Mouse (Mus musculus) effector memory CD4-positive, alpha-beta T cell, adult 7 months (primary cell): ENCODE data around the gene Evx2. TPM values are rescaled to one million over a fixed set of nuclear protein-coding genes. Genes with fewer than 3 reads are reported as not detected.

Experiments
- polyA plus RNA-seq: library from polyadenylated mRNA; unstranded; fragments of 100-300 nt; shearing (Covaris generic); gene quantifications from one replicate; pipeline ENCODE4 v1.2.1, GENCODE M21; 2017

Gene Evx2
- polyA plus RNA-seq = not detected

GRCm38 (mm10) chr2:74659507-74660005 is at the start of gene Evx2:
Gene Evx2, minus strand, starts transcription at chr2:74659557.

GRCm38 (mm10) chr2:74704393-74704998 is 45.1 kb upstream of the Evx2 start, which contains the start of gene Hoxd8:
Gene Hoxd8, plus strand, starts transcription at chr2:74704615.

GRCm38 (mm10) chr2:74697567-74698121 is 38.3 kb upstream of the Evx2 start, which contains the start of gene Hoxd9:
Gene Hoxd9, plus strand, starts transcription at chr2:74697727.

GRCm38 (mm10) chr2:74691022-74691951 is 31.9 kb upstream of the Evx2 start, which contains the start of gene Hoxd10:
Gene Hoxd10, plus strand, starts transcription at chr2:74691924.

GRCm38 (mm10) chr2:74678891-74679595 is 19.7 kb upstream of the Evx2 start, which contains the start of gene Hoxd11:
Gene Hoxd11, plus strand, starts transcription at chr2:74679557.

GRCm38 (mm10) chr2:74674881-74675665 is 15.7 kb upstream of the Evx2 start, which contains the start of gene Hoxd12:
Gene Hoxd12, plus strand, starts transcription at chr2:74675013.

GRCm38 (mm10) chr2:74667842-74668357 is 8.5 kb upstream of the Evx2 start, which contains the start of gene Hoxd13:
Gene Hoxd13, plus strand, starts transcription at chr2:74668310.

Other genes with a start within 250 kb of the Evx2 start
- 24.1 TPM for gene Lnpk, start 80.1 kb downstream of the Evx2 start, polyA plus RNA-seq
- gene Hoxd13, start 8.8 kb upstream of the Evx2 start, polyA plus RNA-seq = not detected
- not detected for gene Hoxd12, start 15.5 kb upstream of the Evx2 start, polyA plus RNA-seq
- gene Hoxd11, start 20.0 kb upstream of the Evx2 start, polyA plus RNA-seq = not detected
- not detected for gene Hoxd10, start 32.4 kb upstream of the Evx2 start, polyA plus RNA-seq
- gene Hoxd9, start 38.2 kb upstream of the Evx2 start, polyA plus RNA-seq = not detected
- 0.22 TPM for gene Hoxd8, start 45.1 kb upstream of the Evx2 start, polyA plus RNA-seq
- not detected for gene Hoxd3, start 52.4 kb upstream of the Evx2 start, polyA plus RNA-seq
- 0.27 TPM for gene Hoxd4, start 52.4 kb upstream of the Evx2 start, polyA plus RNA-seq
- gene Gm28230, start 67.2 kb upstream of the Evx2 start, polyA plus RNA-seq = not detected
- gene Hoxd1, start 103.4 kb upstream of the Evx2 start, polyA plus RNA-seq = 0.34 TPM
- gene Mtx2, start 166.2 kb upstream of the Evx2 start, polyA plus RNA-seq = 29.4 TPM